Mouse (Mus musculus): Measurements from ENCODE around the gene Defb29. TPM values are rescaled to one million over a fixed set of nuclear protein-coding genes. Genes with fewer than 3 reads are reported as not detected.

Defb29 gene
- polyA plus RNA-seq, 1 experiment from 2014 or later, result not detected

- Histone ChIP-seq H3K36me3 (no peaks in the 10 kb centered on the region), H3K4me1 (no peaks in the 10 kb centered on the region), H3K27me3 (replicated peaks) (no peaks in the 10 kb centered on the region), H3K4me2 (no peak overlapping the region), H3K27ac (replicated peaks) (no peak overlapping the region), H3K4me3 (replicated peaks) (no peak overlapping the region), H3K9ac (replicated peaks) (no peak overlapping the region), H3K9me3 (replicated peaks) (no peaks in the 10 kb centered on the region)
- ATAC-seq (ENCODE audit: low FRiP score), result no peak
- WGBS, result 84% methylated on average over 7 of the region's 7 CpGs
Measured at GRCm38 (mm10) chr2:152500204-152500862, 39.6 kb downstream of the Defb29 start.

- Histone ChIP-seq H3K4me1 (no peaks in the 10 kb centered on the region), H3K4me2 (no peak overlapping the region), H3K9ac (replicated peaks) (no peak overlapping the region), H3K27me3 (replicated peaks) (no peaks in the 10 kb centered on the region), H3K9me3 (replicated peaks) (no peaks in the 10 kb centered on the region), H3K36me3 (no peaks in the 10 kb centered on the region), H3K4me3 (replicated peaks) (no peak overlapping the region), H3K27ac (replicated peaks) (no peak overlapping the region)
- WGBS, result 82% methylated on average over 6 of the region's 6 CpGs
- no peak for ATAC-seq (ENCODE audit: low FRiP score)
Measured at GRCm38 (mm10) chr2:152498020-152498419, 41.9 kb downstream of the Defb29 start.

GRCm38 (mm10) chr2:152493151-152493550 lies 46.7 kb downstream of the Defb29 start:
- Histone ChIP-seq H3K4me2 (no peak overlapping the region), H3K27me3 (replicated peaks) (no peaks in the 10 kb centered on the region), H3K36me3 (no peaks in the 10 kb centered on the region), H3K4me3 (replicated peaks) (no peak overlapping the region), H3K27ac (replicated peaks) (no peak overlapping the region), H3K9me3 (replicated peaks) (no peaks in the 10 kb centered on the region), H3K9ac (replicated peaks) (no peak overlapping the region), H3K4me1 (no peaks in the 10 kb centered on the region)
- 79% methylated on average over 6 of the region's 6 CpGs for WGBS
- no peak for ATAC-seq (ENCODE audit: low FRiP score)

- Histone ChIP-seq H3K4me2 (no peak within 1 kb of the TSS), H3K27me3 (replicated peaks) (no peaks in the 10 kb centered on the region), H3K4me3 (replicated peaks) (no peak within 1 kb of the TSS), H3K9ac (replicated peaks) (no peak within 1 kb of the TSS), H3K4me1 (no peaks in the 10 kb centered on the region), H3K27ac (replicated peaks) (no peak within 1 kb of the TSS), H3K36me3 (no peaks in the 10 kb centered on the region), H3K9me3 (replicated peaks) (no peaks in the 10 kb centered on the region)
- ATAC-seq (ENCODE audit: low FRiP score), result no peak
Measured at GRCm38 (mm10) chr2:152490038-152490437, 49.9 kb downstream of the Defb29 start, which contains the start of gene Defb22. Defb22 (minus strand) TSS chr2:152490138.

Other genes with a start within 250 kb of the Defb29 start
- 30.1 and 34.0 TPM in 2 replicates for gene Tbc1d20, start 246.3 kb downstream of the Defb29 start, polyA plus RNA-seq (2015; fragmentation: Nextera tagmentation; extraction: Ambion mirVana)
- gene Rbck1, start 207.4 kb downstream of the Defb29 start, polyA plus RNA-seq (2015; fragmentation: Nextera tagmentation; extraction: Ambion mirVana), result 99.8 and 109 TPM in 2 replicates
- gene Trib3, start 196.1 kb downstream of the Defb29 start, polyA plus RNA-seq (2015; fragmentation: Nextera tagmentation; extraction: Ambion mirVana), result 1.8 and 1.9 TPM in 2 replicates
- gene Nrsn2, start 163.5 kb downstream of the Defb29 start, polyA plus RNA-seq (2015; fragmentation: Nextera tagmentation; extraction: Ambion mirVana), result 50.9 and 60.3 TPM in 2 replicates
- gene Sox12, start 142.0 kb downstream of the Defb29 start, polyA plus RNA-seq (2015; fragmentation: Nextera tagmentation; extraction: Ambion mirVana), result 10.1 and 12.1 TPM in 2 replicates
- gene Zcchc3, start 125.1 kb downstream of the Defb29 start, polyA plus RNA-seq (2015; fragmentation: Nextera tagmentation; extraction: Ambion mirVana), result 17.5 and 18.7 TPM in 2 replicates
- gene 6820408C15Rik, start 124.5 kb downstream of the Defb29 start, polyA plus RNA-seq (2015; fragmentation: Nextera tagmentation; extraction: Ambion mirVana), result 1.2 and 1.5 TPM in 2 replicates
- gene Defb23, start 75.5 kb downstream of the Defb29 start, polyA plus RNA-seq (2015; fragmentation: Nextera tagmentation; extraction: Ambion mirVana), result not detected in 2 replicates
- not detected in 2 replicates for gene Defb20, start 63.0 kb downstream of the Defb29 start, polyA plus RNA-seq (2015; fragmentation: Nextera tagmentation; extraction: Ambion mirVana)
- gene Defb22, start 50.0 kb downstream of the Defb29 start, polyA plus RNA-seq (2015; fragmentation: Nextera tagmentation; extraction: Ambion mirVana), result not detected in 2 replicates
- not detected in 2 replicates for gene Defb26, start 28.4 kb downstream of the Defb29 start, polyA plus RNA-seq (2015; fragmentation: Nextera tagmentation; extraction: Ambion mirVana)
- gene Defb28, start 21.8 kb downstream of the Defb29 start, polyA plus RNA-seq (2015; fragmentation: Nextera tagmentation; extraction: Ambion mirVana), result not detected in 2 replicates
- gene Gm17416, start 29.2 kb upstream of the Defb29 start, polyA plus RNA-seq (2015; fragmentation: Nextera tagmentation; extraction: Ambion mirVana), result not detected in 2 replicates
- not detected in 2 replicates for gene Defb21, start 32.6 kb upstream of the Defb29 start, polyA plus RNA-seq (2015; fragmentation: Nextera tagmentation; extraction: Ambion mirVana)
- gene Defb19, start 40.2 kb upstream of the Defb29 start, polyA plus RNA-seq (2015; fragmentation: Nextera tagmentation; extraction: Ambion mirVana), result not detected in 2 replicates
- gene Defb45, start 59.3 kb upstream of the Defb29 start, polyA plus RNA-seq (2015; fragmentation: Nextera tagmentation; extraction: Ambion mirVana), result not detected in 2 replicates
- gene Defb36, start 64.2 kb upstream of the Defb29 start, polyA plus RNA-seq (2015; fragmentation: Nextera tagmentation; extraction: Ambion mirVana), result not detected in 2 replicates
- not detected in 2 replicates for gene Defb25, start 83.0 kb upstream of the Defb29 start, polyA plus RNA-seq (2015; fragmentation: Nextera tagmentation; extraction: Ambion mirVana)
- gene Rem1, start 86.9 kb upstream of the Defb29 start, polyA plus RNA-seq (2015; fragmentation: Nextera tagmentation; extraction: Ambion mirVana), result 0.50 and 3.6 TPM in 2 replicates
- 152 and 155 TPM in 2 replicates for gene H13, start 129.4 kb upstream of the Defb29 start, polyA plus RNA-seq (2015; fragmentation: Nextera tagmentation; extraction: Ambion mirVana)
- gene Mcts2, start 146.9 kb upstream of the Defb29 start, polyA plus RNA-seq (2015; fragmentation: Nextera tagmentation; extraction: Ambion mirVana), result 33.9 and 41.5 TPM in 2 replicates
- gene Id1, start 196.2 kb upstream of the Defb29 start, polyA plus RNA-seq (2015; fragmentation: Nextera tagmentation; extraction: Ambion mirVana), result 57.5 and 59.1 TPM in 2 replicates
- gene Cox4i2, start 214.1 kb upstream of the Defb29 start, polyA plus RNA-seq (2015; fragmentation: Nextera tagmentation; extraction: Ambion mirVana), result 4.8 and 7.6 TPM in 2 replicates

All from neural tube, embryonic 15.5 days (tissue).